Mouse (Mus musculus) midbrain, embryonic 11.5 days (tissue): ENCODE data around the gene Ankrd9. TPM values are rescaled to one million over a fixed set of nuclear protein-coding genes. Genes with fewer than 3 reads are reported as not detected.

Experiments
- ATAC-seq: fragments of 200-750 bp; cut with Nextera tagmentation; 2 replicates; pipeline ENCODE4 v1.8.0; 2017; ENCODE audit warnings: moderate TSS enrichment, moderate library complexity; ENCODE audit not compliant: low FRiP score
- DNase-seq: peaks from one replicate; pipeline ENCODE4 v3.0.0; 2015; ENCODE audit warnings: low spot score; ENCODE audit errors: missing footprints
- H3K27ac ChIP-seq: fragments of 300-500 bp; sonication (generic); 2 replicates; pipeline ENCODE4 v1.5.1; 2014; ENCODE audit warnings: low read depth, low read length
- H3K27me3 ChIP-seq: fragments of 300-500 bp; sonication (generic); 2 replicates; pipeline ENCODE4 v1.6.1; 2014; ENCODE audit warnings: mild to moderate bottlenecking, low read length, moderate library complexity, mixed read lengths; ENCODE audit not compliant: control insufficient read depth, insufficient read depth
- H3K36me3 ChIP-seq: fragments of 300-500 bp; sonication (generic); 2 replicates; pipeline ENCODE4 v1.6.1; 2014; ENCODE audit warnings: mild to moderate bottlenecking, low read length, moderate library complexity, mixed read lengths; ENCODE audit not compliant: control insufficient read depth, insufficient read depth
- H3K4me1 ChIP-seq: fragments of 300-500 bp; sonication (generic); 2 replicates; pipeline ENCODE4 v1.6.1; 2014; ENCODE audit warnings: low read length; ENCODE audit not compliant: control insufficient read depth, insufficient read depth
- H3K4me2 ChIP-seq: fragments of 300-500 bp; sonication (generic); 2 replicates; pipeline ENCODE4 v1.6.1; 2014; ENCODE audit warnings: mild to moderate bottlenecking, moderate library complexity
- H3K4me3 ChIP-seq: fragments of 300-500 bp; sonication (generic); 2 replicates; pipeline ENCODE4 v1.5.1; 2014; ENCODE audit warnings: low read depth, low read length
- H3K9ac ChIP-seq: fragments of 300-500 bp; sonication (generic); 2 replicates; pipeline ENCODE4 v1.6.1; 2014; ENCODE audit warnings: low read length
- H3K9me3 ChIP-seq: fragments of 300-500 bp; sonication (generic); 2 replicates; pipeline ENCODE4 v1.6.1; 2016; ENCODE audit warnings: low read length; ENCODE audit not compliant: control insufficient read depth
- WGBS: fragments of 180-500 bp; shearing (Covaris S2); extraction: QIAGEN DNeasy Blood & Tissue Kit; methylation state at CpG from one replicate; pipeline ENCODE4 v1.1.7; 2014; 5-methylcytosine and 5-hydroxymethylcytosine counted together
- polyA plus RNA-seq: library from polyadenylated mRNA; unstranded; fragments of >200 nt; fragmentation: Nextera tagmentation; extraction: Ambion mirVana; gene quantifications from 2 replicates; pipeline ENCODE4 v1.2.1, GENCODE M21; 2014

The Ankrd9 gene
- polyA plus RNA-seq, 1 experiment from 2014 or later, result 11.8 TPM

DNA sequence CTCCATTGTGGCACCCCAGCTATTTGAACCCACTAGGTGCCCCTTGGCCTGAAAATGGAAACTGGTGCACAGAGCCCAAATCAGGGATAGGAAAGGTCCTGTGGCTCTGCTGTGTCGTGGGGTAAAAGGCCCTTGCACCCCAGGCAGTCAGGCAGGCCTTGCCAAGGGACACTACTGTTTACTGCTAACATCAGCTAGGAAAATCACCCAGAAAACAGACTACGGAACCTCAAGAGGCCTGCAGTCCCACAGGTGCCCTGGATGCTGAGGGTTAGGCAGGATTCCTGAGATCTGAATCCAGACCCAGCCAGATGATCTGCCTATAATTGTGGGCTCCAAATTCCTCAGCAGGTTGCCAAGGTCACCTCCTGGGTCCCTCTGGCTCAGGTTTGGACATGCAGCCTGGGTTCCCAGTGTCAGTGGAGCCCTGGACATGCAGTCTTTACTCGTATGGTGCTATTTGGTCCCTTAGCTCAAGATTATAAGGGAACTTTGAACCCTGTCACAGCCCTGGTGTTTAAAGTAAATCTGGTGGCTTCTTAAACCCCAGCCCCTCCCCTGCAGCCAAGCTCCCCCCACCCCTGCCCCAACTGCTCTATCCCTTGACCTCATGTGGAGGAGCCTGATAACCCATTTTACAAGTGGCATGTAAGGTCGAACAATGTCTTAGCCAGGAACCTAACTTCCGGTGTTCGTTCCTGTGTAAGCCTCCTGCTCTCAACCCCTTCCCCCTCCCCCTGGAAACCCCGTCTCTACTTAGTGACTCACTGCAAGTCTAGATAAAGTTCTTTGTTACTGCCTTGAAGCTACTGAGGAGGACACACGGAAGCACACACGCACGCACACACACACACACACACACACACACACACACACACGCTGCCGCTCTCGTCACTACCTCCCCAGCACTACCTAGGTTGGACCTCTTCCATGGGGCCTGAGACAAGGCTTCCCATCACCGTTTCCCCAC, 28.6 kb upstream of the Ankrd9 start:
- Histone ChIP-seq H3K36me3 (no peaks in the 10 kb centered on the region), H3K9ac (no peak overlapping the region), H3K27ac (no peak overlapping the region), H3K27me3 (no peaks in the 10 kb centered on the region), H3K4me3 (no peak overlapping the region), H3K4me1 (no peaks in the 10 kb centered on the region), H3K4me2 (no peak overlapping the region), H3K9me3 (no peaks in the 10 kb centered on the region)
- ATAC-seq, result no peak
- WGBS, result 75% methylated on average over 14 of the region's 14 CpGs
- peak; percentile 85 for DNase-seq

DNA sequence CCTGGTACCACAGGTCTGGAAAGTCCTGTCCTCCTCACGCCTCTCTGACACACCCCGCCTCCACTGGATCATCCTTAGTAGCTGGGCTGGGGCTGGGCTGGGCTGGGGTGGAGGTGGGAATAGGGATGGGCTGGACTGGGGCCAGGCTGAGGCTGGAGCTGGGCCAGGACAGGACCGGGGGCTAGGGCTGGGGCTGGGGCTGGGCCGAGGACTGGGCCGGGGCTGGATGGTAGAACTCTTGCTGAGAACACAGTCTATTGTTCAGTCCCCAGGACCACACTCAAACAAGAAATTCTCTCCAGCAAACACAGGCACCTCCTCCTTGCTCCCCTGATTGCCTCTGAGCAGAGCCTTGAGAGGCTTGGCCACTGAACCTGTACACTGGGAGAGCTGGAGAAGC, 27.5 kb upstream of the Ankrd9 start:
- H3K4me3 ChIP-seq, result no peak overlapping the region
- no peak overlapping the region for H3K27ac ChIP-seq
- no peaks in the 10 kb centered on the region for H3K9me3 ChIP-seq
- H3K4me2 ChIP-seq, result no peak overlapping the region
- no peaks in the 10 kb centered on the region for H3K27me3 ChIP-seq
- no peak overlapping the region for H3K9ac ChIP-seq
- no peaks in the 10 kb centered on the region for H3K4me1 ChIP-seq
- peak; percentile 41 for DNase-seq
- no peak for ATAC-seq
- no peaks in the 10 kb centered on the region for H3K36me3 ChIP-seq
- 86% methylated on average over 5 of the region's 5 CpGs for whole genome bisulfite sequencing

DNA sequence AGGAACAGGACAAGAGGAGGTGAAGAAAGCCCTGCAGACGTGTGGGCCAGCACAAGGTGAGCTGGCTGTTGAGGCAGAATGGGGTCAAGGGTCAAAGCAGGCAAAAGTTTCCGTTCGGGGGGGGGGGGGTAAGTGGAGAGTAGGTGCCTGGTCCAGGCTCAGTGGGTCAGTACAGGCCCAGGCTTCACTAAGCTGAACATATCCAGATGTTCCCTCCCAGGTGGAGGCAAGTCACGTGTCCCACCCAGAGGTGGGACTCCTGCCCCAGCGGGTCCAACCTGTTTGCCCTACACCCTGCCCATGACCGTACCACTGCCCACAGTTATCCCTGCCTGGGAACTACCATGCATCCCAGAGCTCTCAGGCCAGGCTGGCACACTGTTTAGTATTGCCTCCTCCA, 27.0 kb upstream of the Ankrd9 start:
- WGBS, result 78% methylated on average over 6 of the region's 6 CpGs

DNA sequence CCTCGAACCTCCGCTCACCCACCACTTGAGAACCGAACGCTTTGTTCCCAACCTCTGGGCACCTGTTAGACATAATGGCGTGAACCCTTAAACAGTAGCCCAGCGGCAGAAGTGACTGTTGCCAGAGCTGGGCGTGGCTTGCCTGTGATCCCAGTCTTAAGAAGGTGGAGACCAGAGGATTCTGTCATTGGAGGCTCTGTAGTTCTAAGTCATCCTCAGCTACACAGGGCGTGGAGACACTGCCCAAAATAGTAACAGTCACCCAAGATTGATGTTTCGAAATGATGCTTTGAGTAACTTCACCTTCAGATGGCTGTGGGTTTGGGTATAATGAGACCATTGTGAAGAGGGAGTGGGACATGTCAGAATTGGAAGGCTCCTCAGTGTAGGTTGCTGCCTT, 25.3 kb upstream of the Ankrd9 start:
- 76% methylated on average over 9 of the region's 9 CpGs for WGBS
- Histone ChIP-seq H3K36me3 (no peaks in the 10 kb centered on the region), H3K4me2 (no peak overlapping the region), H3K27ac (no peak overlapping the region), H3K27me3 (no peaks in the 10 kb centered on the region), H3K9me3 (no peaks in the 10 kb centered on the region), H3K9ac (no peak overlapping the region), H3K4me1 (no peaks in the 10 kb centered on the region), H3K4me3 (no peak overlapping the region)
- ATAC-seq (no peak), DNase-seq (no peak)

More for the DNA sequence above, 27.0 kb upstream of the Ankrd9 start:
- no peaks in the 10 kb centered on the region for H3K4me1 ChIP-seq
- no peak overlapping the region for H3K27ac ChIP-seq
- no peak overlapping the region for H3K9ac ChIP-seq
- H3K9me3 ChIP-seq, result no peaks in the 10 kb centered on the region
- H3K27me3 ChIP-seq, result no peaks in the 10 kb centered on the region
- no peaks in the 10 kb centered on the region for H3K36me3 ChIP-seq
- ATAC-seq (no peak), DNase-seq (peak; percentile 35)
- H3K4me2 ChIP-seq, result no peak overlapping the region
- H3K4me3 ChIP-seq, result no peak overlapping the region

DNA sequence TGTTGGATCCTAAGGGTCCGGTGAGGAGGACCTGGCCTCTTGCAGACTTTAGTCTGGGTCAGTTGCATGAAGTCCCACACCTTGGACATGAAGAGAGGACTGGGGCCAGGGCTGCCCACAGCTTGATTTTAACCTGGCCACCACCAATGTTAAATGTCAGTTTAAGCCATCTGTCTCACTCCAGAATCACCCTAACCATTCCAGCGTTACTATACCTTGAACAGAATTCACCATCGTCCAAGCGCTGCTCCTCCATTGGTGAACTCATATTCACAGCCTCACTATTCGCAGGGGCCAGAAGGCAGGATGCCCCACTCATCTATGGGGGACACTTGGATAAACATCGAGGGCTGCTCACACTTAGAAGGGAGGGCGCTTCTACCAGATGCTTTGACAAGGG, 22.1 kb upstream of the Ankrd9 start:
- WGBS, result 96% methylated on average over 7 of the region's 7 CpGs
- Histone ChIP-seq H3K4me2 (no peak overlapping the region), H3K27me3 (no peaks in the 10 kb centered on the region), H3K9me3 (peaks cover 3% of the 10 kb centered on the region; the same call in 1 of the 2 replicates), H3K4me3 (no peak overlapping the region), H3K9ac (no peak overlapping the region), H3K36me3 (no peaks in the 10 kb centered on the region), H3K4me1 (no peaks in the 10 kb centered on the region), H3K27ac (no peak overlapping the region)
- ATAC-seq, result no peak
- DNase-seq, result peak; percentile 56

DNA sequence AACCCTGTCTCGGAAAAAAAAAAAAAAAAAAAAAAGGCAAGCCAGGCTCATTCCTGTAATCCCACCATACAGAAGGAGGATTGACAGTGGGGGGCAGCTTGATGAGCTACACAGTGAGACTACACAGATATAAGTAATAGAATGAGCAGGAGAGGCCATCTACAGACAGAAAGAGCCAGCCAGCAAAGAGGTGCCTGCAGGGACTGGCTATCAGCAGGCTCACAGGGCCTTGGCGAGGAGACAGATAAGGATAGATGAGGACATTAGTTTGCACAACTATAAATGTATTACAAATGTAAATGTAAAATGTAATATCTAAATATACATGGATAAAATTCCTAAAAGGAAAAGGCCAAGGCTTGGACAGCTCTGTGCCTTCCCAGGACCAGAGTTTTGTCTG, 21.0 kb upstream of the Ankrd9 start:
- Histone ChIP-seq H3K4me1 (no peaks in the 10 kb centered on the region), H3K4me2 (no peak overlapping the region), H3K36me3 (no peaks in the 10 kb centered on the region), H3K4me3 (no peak overlapping the region), H3K9me3 (peaks cover 3% of the 10 kb centered on the region; the same call in 1 of the 2 replicates), H3K27ac (no peak overlapping the region), H3K27me3 (no peaks in the 10 kb centered on the region), H3K9ac (no peak overlapping the region)
- ATAC-seq, result no peak
- WGBS, result 87% methylated on average over 2 of the region's 2 CpGs
- DNase-seq, result no peak

DNA sequence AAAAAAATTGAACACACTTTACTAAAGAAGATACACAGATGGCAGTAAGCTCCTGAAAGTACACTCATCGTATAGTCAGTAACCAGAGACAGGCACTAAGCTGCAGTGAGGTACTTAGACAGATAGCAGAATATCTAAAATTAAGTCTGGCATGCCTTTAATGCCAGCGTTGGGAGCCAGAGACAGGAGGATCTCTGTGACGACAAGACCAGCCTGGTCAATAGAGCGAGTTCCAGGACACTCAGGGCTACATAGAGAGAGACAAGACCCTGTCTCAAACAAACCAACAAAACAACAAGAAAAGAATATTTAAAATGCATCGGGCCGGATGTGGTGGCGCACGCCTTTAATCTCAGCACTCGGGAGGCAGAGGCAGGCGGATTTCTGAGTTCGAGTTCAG, 19.3 kb upstream of the Ankrd9 start:
- Histone ChIP-seq H3K9ac (no peak overlapping the region), H3K36me3 (no peaks in the 10 kb centered on the region), H3K4me3 (no peak overlapping the region), H3K4me2 (no peak overlapping the region), H3K27me3 (no peaks in the 10 kb centered on the region), H3K27ac (no peak overlapping the region), H3K9me3 (peaks cover 3% of the 10 kb centered on the region; the same call in 1 of the 2 replicates), H3K4me1 (no peaks in the 10 kb centered on the region)
- 94% methylated on average over 11 of the region's 11 CpGs for WGBS
- ATAC-seq, result no peak
- peak; percentile 76 for DNase-seq

DNA sequence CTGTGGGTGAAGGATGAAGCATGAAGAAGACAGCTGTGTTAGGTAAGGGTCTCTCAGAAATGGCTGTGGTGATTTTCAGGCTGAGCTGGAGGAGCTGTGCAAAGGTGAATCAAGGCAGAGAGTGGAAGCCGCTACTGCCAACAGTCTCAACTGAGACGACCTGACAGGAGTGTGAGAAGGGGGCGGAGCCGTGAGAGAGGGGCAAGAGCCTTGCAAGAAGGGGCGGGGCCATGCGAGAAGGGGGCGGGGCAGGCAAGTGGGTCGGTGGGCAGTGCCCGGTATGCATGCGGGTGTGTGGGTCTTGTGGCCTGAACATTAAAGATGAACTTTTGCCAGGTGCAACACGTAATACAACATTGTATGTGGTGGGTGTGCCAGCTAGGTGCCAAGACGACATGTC, 15.8 kb upstream of the Ankrd9 start:
- H3K36me3 ChIP-seq, result no peaks in the 10 kb centered on the region
- 0 out of 2 replicates have a peak, but pooled peaks cover 6% of the 10 kb centered on the region for H3K4me1 ChIP-seq
- H3K9ac ChIP-seq, result no peak overlapping the region
- no peak for ATAC-seq
- H3K27ac ChIP-seq, result no peak overlapping the region
- H3K4me3 ChIP-seq, result no peak overlapping the region
- H3K4me2 ChIP-seq, result no peak overlapping the region
- no peaks in the 10 kb centered on the region for H3K27me3 ChIP-seq
- 40% methylated on average over 12 of the region's 12 CpGs for WGBS
- peaks cover 3% of the 10 kb centered on the region; the same call in 1 of the 2 replicates for H3K9me3 ChIP-seq
- DNase-seq, result no peak

DNA sequence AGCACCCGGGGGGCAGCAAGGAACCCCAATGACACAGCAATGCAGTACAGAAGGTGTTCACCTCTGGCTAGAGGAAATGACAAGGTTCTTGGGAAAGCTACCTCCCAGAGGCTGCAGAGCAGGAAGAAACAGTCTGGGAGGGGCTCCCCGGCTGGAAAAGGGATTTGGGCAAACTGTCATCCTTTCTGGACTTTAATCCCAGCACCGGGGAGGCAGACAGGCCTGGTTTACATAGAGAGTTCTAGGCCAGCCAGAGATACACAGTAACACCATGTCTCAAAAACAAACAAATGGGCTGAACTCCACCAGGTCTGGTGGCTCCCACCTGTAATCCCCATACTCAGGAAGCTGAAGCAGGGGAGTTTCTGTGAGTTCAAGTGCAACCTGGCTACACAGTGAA, 14.4 kb upstream of the Ankrd9 start:
- Histone ChIP-seq H3K4me3 (no peak overlapping the region), H3K4me1 (0 out of 2 replicates have a peak, but pooled peaks cover 6% of the 10 kb centered on the region), H3K36me3 (no peaks in the 10 kb centered on the region), H3K4me2 (no peak overlapping the region), H3K27ac (no peak overlapping the region), H3K9ac (no peak overlapping the region), H3K27me3 (no peaks in the 10 kb centered on the region), H3K9me3 (peaks cover 3% of the 10 kb centered on the region; the same call in 1 of the 2 replicates)
- DNase-seq, result no peak
- WGBS, result 80% methylated on average over 3 of the region's 3 CpGs
- no peak for ATAC-seq
